Mouse (Mus musculus) frontal cortex, adult (tissue): ENCODE results near the gene Itgb5.

ENCODE experiments used
- ATAC-seq: cut with Nextera tagmentation; 2 replicates; pipeline ENCODE4 v1.9.2; 2017; ENCODE audit warnings: mild to moderate bottlenecking, moderate library complexity, mixed read lengths; ENCODE audit not compliant: low TSS enrichment

Gene Itgb5

DNA sequence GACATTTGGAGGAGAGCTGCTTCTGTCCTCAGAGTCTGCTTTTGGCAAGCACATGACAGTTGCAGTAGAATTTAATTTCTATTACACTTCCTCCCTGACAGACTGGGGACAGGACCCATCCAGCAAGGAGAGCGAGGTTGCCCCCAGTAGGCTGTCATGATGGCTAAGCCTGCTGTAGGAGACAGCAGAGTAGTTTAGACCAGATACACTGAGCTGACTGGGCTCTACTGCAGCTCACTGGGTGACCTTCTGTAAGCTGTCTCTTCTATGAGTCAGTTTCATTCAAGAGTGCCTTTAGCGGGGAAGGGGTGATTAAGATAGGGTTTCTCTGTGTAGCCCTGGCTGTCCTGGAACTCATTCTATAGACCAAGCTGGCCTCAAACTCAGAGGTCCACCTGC, 109.7 kb downstream of the Itgb5 start:
- no peak for ATAC-seq

DNA sequence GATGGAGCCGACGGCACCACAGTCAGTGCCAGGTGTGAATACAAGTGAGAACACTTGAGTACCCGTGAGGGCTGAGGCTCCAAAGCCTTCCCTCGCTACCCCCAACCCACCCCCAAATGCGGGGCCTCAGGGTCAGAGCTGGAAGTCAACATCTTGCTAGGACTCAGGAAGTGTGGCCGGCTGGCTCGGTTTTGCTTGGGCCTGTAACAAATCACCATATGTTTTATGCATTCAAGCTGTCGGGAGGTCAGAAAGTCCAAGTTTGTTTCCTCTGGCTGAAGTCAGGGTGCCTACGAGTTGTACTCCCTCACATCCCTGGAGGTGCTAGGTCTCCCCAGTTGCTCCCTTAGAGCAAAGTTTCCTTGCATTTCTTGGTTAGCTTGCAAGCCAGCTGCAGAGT, 110.2 kb downstream of the Itgb5 start:
- ATAC-seq, result no peak

DNA sequence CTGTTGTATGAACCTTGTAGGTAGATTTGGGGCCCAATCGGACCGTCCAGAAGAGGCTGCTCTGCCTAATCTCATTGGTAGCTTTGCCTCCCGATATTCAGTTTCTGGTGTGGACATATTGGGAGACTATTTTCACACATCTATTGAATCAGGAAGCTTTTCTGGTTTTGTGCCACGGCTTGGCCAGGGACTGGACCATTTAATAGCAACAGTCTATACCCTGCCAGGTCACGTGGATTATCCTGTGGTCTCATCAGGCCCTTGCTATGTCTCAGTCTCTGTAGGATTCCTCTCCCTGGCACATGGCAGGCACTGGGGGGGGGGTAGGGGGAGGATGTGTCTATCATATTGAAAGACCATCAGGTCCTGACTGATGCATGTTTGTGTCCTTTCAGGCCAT, 110.6 kb downstream of the Itgb5 start:
- ATAC-seq, result no peak

DNA sequence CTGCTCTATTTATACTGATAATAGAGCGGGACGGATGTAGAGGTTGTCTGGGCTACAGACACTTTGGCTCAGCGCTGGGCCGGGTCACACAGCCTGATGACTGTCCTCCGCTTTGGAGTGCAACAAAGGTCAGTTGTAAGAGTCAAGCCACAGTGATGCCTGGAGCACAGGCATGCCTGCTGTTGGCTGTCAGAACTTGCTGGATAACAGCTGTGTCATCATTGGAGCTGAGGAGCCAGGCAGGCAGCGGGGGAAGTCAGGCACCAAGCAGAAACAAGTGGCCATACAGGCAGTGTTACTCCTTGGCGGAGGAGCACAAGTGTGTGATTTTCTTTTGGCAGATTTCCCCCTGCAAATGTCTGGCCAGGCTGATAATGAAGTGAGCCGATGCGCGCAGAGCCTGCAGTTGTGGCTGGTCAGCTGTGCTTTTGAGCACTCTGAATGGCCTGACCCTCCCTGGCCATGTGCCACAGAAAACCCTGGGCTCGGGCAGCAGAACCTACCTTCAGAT, 111.9 kb downstream of the Itgb5 start:
- ATAC-seq, result peak; percentile 48; the same call in 1 of the 2 replicates

DNA sequence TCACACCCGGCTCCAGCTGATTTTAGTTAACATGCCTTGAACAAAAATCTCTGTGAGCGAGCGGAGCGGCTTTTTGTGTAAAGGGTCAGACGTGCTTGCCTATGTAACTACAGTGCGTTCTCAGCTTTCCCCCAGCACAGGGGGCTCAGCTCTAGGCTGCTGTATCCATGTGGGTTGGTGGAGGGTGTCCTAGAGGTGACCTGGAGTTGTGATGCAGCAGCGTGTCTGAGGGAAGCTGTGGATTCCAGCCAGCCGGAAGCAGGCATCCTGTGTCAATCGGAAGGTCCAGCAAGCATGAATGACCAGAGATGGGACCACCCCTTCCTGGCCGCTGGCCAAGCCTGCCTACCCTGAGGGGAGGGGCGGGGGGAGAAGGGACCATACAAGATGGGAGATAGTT, 112.9 kb downstream of the Itgb5 start:
- ATAC-seq, result no peak

DNA sequence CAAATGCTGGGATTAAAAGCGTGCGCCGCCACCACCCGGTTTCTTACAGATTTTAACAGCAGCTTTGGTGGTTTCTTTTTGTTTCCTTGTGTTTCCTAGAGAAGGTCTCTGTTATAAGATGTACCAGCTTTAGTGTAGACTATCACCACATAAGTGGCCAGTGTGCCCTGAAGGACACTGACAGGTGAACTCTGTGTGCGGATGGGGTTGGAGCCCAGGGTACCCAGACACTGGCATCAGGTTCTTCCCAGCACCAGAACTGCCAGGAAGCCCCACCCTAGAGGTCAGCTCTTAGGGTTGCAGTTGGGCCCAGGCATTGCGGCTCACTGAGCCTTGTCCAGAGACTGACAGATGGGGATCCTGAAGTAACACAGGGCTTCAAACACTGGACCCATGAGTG, 113.9 kb downstream of the Itgb5 start:
- ATAC-seq, result no peak

DNA sequence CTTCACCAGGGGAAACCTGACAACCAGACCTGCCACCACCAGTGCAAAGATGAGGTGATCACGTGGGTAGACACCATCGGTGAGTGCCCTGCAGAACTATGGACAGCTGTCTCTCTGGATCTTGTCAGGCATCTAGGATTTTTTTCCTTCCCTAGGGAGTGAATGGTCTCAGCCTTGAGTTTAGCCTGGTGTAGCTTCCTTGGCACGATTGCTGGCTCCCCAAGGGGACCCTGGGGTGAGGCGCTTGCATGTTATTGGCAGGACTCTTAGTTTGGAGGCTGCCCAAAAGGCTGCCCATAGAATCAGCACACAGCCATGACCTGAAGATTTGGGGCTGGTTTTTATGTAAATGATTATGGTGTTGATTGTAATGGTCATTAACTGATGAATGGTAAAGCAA, 114.7 kb downstream of the Itgb5 start:
- no peak for ATAC-seq

DNA sequence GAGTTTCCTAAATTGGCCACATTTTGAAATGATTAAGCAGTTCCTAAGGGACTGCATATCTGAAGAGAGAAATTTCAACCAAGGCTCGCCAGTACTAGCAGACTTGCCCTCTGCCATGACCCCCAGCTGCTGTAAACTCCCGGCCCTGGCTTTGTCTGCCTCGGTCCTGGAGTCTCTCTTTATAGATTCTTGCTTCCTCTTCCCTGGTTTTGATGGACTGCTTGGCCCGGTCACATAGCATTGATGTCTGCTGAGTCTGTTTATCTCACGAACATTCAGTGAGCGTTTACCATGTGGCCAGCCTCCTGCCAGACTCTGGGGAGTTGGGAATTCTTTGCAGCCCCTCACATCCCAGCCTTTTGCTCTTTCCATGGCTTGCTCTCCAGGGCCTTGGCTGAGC, 115.3 kb downstream of the Itgb5 start:
- ATAC-seq, result no peak

DNA sequence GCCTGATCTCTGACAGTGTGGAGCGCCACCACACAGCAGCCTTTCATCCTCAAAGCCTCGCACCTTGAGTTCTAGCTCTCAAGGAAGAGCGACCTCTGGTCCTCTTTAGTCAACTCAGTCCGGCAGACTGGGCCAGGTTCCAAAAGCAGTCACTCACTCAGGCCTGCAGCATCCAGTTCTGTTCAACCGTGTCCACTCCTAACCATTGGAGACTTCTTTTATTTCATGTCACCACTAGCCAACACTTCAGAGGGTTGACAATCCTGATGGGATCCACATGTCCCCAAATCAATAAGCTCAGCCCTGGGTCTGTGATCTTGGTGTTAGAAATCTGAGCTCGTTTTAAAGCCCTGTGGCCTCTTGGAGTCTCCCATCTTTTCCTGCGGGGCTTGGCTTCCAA, 116.6 kb downstream of the Itgb5 start:
- ATAC-seq, result no peak

DNA sequence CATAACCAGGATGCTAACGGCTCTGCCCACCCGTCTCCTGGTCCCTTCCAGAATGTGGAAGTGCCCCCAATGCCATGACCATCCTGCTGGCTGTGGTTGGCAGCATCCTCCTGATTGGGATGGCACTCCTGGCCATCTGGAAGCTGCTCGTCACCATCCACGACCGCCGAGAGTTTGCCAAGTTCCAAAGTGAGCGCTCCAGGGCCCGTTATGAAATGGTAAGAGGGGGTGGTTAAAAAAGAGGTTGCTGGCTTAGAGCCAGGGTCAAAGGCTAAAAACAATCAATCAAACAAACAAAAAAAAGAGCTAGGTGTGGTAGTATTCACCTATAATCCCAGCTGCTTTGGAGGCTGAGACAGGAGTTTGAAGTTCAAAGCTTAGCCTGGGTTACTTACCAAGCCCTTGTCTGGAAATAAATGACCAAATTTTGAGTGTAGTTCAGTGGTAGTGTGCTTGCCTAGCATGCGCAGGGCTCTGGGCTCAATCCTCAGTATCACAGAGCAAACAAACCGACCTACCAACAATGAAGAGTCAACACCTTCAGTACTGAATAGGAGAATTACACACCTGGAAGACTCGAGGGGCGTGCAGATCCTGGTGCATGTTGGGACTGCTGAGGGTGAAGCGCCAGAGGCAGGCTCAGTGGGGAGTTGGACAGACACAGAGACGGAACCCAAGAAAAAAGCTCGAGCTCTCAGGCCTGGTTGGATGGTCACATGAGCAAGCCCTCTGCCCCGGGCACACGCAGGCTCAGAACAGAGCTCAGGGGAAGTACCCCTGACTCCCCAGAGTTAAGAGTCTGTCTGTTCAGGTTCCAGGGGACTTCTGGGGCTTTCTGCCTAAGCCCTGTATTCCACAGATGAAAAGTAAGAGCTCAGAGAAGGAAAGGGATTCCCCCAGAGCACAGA, 118.5 kb downstream of the Itgb5 start:
- no peak for ATAC-seq

DNA sequence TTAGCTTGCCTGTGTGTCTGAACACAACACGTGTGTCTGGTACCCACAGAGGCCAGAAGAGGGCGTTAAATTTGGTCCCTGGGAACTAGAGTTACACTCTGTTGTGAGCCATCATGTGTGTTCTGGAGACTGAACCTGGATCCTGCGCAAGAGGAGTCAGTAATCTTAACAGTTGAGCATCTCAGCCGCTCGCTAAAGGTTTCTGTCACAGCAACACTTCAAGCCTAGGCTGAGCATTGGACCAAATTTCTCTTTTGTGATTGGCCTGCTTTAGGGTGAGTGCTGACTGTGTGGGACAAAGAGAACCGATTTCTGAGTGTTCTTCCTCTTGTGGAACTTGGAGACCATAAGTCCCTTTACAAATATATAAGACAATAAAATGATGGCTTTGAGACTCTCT, 120.9 kb downstream of the Itgb5 start:
- no peak for ATAC-seq

DNA sequence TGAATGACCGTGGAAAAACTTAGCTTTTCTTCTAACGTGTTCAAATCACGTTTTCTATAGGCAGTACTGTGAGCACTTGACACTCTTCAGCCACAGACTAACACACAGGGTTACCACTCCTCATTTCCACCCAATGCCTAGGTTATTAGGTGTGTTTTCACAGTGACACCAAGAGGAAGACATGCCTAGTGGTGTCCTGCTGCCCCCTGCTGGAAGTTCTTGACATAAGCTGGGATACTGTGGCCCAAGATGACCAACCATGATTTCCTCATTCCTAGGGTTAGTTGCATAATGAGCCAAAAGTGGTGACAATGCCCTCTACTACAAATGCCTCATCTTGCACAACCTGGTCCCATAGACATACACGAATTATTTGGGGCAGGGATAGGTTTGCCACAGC, 121.4 kb downstream of the Itgb5 start:
- peak; percentile 86 for ATAC-seq

DNA sequence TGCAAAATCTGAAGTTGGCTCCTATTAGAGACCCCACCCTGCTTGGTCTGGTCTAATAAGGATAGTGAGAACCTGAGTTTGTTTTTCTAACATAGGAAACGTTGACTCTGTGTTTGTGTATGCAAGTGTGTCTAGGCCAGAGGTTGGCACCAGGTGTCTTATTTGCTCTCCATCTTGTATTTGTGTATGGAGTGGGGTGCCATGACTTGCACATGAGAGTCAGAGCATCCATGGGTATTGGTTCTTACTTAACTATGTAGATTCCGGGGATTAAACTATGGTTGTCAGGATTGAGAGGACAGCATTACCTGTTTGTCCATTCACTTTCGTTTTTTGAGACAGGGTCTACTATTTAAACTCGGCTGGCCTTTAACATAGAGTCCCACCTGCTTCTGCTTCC, 123.5 kb downstream of the Itgb5 start:
- ATAC-seq, result no peak

DNA sequence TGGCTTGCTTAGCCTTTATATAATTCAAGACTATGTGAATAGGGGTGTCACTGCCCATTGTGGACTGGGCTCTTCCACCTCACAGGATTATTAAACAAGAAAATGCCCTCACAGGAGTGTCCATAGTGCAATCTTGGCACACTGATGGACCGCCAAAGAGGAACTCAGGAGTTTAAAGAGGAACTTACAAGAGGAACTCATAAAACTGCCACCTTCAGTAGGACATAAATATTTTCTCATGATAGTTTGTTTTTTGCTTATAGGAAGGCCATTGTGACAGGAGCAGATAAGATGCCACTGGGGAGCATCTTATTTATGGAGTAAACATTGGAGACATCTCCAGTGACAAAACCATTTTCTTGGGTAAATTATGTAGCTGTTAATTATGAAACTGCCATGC, 125.3 kb downstream of the Itgb5 start:
- ATAC-seq, result no peak

DNA sequence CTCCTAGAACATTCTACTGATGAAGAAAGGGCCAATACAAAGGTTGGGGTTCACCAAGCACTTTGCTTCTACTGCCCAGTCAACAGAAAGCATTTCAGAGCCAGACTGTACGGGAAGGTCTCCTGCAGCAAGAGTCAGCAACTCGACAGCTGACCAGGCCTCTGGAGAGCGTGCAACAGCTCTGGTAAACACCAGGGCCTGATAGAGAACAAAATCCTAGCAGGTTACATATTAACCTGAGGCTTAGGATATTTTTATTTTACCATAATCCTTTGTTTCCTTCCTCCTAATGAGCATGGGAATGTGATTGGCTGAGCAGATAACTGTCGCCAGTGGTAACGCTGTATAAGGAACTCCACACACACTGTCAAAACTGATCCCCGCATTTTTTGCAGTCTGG, 134.0 kb downstream of the Itgb5 start:
- no peak for ATAC-seq

DNA sequence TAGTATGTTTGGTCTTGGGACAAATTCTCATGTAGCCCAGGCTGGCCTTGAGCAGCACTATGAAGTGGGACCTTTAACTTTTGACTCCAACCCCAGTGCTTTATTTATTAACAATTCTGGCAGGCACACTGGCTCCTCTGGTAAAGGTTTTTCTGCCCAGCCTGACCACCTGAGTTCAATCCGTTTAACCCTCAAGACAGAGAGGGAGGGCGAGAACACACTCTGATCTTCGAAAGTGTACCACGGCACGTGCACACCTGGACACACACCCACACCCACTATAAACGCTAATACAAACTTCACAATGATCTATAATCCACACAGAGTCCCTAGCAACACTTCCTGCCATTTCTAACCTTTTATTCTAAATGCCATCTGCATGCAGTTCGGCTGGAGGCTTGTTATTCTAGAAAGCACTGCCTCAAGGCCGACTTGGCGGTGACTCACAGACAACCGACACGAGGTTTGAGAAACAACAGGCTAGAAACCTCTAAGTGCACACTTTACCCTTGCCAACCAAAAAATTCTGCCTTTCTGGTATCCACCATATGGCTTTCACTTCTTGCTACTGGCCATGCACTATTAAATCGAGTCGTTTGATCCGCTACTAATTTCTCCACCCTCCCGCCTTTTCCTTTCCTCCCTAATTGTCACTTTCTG, 136.5 kb downstream of the Itgb5 start:
- peak; percentile 55; the same call in 1 of the 2 replicates for ATAC-seq

DNA sequence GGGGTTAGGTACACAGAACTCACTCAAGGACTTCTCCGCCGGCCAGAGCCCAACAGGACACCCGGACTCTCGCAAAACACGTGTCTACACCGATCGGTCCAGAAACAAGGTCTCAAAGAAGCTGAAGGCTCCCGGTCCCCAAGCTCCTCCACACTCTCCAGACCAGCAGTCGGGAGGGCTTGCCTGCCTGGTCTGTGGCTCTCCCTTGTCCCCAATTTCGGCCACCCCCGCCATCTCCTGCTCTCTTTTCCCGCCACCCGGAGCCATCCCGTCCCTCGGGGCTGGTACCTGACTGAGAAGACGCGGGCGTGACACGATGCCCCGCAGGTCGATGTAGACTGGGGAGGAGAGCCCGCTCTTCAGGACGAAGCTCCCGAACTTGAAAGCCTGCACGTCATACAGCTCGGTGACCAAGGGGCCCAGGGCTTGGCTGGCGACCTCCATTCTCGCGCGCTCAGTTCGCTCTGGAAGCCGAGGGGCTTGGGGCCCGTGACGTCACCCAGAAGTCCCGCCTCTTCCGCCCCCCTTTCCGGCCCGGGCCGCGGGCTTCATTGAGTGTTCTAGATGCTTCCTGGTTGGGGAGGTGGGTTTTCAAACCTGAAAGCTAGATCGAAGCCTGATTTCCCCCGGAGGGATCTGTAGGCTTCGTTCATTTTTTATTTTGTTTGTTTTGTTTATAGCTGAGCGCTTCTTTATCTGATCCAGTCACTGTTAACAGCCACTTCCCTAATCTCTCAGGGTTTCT, 137.2 kb downstream of the Itgb5 start, which contains the start of gene Umps:
Gene Umps (minus strand): TSS at position 501 of the 745 bp plus-strand sequence.
- ATAC-seq, result peak; percentile 95

DNA sequence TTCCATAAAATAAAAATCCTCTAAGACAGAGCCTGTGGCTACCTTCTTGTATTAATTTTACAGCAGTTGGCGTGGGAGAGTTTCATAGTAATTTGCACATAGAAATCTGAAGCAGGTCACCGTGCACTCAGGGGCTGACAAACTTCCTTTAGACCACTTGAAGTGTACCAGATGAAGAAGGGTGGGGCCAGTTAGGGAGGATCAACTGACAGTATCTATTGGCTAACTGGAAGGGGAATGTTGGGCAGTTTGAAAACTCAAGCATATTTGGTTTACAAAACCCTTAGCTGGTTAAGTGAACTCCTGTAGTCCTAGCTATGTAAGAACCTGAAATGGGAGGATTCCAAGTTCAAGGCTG, 137.8 kb downstream of the Itgb5 start:
- ATAC-seq, result peak; percentile 25; the same call in 1 of the 2 replicates

DNA sequence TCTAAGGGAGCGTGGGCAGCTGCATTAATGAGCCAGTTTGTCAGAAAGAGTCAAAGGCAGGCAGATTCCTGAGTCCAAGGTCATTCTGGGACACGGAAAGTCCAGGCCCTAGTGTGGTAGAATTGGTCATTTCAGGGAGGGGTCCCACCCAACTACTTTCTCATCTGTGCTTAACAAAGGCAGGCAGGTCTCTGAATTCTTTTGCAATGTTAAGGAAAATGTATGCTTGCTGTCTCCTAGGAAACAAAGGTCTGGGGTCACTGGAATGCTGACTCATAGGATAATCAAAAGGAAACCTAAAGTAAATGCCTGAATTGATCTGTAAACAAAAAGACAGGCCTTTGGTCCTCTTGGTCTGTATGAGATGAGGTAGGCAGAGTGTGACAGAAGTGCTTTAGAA, 150.4 kb downstream of the Itgb5 start:
- no peak for ATAC-seq

DNA sequence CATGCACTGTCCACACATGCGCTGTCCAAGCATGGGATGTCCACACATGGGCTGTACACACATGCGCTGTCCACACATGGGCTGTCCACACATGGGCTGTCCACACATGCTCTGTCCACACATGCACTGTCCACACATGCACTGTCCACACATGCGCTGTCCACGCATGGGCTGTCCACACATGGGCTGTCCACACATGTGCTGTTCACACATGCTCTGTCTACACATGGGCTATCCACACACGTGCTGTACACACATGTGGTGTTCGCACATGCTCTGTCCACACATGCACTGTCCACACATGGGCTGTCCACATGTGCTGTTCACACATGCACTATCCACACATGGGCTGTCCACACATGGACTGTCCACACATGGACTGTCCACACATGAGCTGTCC, 154.2 kb downstream of the Itgb5 start:
- no peak for ATAC-seq

DNA sequence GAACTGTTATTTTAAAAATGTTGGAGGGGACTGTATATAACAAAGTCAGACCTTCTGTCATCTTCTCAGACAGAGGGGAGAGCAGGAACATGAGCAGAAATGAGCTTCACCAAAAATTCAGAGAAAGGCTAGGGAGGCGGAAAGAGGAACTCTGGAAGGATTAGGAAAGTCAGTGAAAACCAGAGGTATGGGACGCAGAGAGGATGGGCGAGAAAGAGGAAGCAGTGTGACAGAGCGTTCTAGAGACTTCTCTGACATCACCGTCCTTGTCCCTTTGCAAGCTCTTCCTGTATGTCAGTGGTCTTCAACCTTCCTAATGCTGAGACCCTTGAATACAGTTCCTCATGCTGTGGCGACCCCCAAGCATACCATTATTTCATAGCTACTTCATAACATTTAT, 155.9 kb downstream of the Itgb5 start:
- ATAC-seq, result no peak

DNA sequence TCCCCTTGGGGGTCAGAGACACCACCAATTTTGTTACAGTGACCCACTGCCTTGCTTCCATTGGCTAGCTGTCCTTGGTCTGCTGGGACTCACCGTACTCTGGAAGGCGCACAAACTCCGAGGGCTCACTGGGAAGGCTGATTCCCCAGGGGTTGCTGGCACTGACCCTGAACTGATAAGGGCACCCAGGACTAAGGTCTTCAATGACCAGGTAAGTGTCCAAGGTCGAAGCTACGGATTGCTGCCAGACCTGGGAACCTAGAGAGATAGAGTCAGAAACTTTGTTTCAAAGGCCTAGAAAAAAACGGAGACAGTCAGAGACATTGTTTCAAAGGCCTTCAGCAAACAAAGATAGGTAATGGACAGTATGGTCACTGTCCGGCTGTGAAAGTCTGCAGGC, 157.5 kb downstream of the Itgb5 start:
- no peak for ATAC-seq
